Mouse (Mus musculus) neural tube, embryonic 15.5 days (tissue): ENCODE results near the gene Nmnat3. TPM values are rescaled to one million over a fixed set of nuclear protein-coding genes. Genes with fewer than 3 reads are reported as not detected.
"Not testable (repeated sequence)": the region's sequence is repeated elsewhere in the genome, so short reads cannot be mapped to it uniquely, and the experiment has no call there.

Experiments used
- ATAC-seq: fragments of 200-750 bp; cut with Nextera tagmentation; 2 replicates; pipeline ENCODE4 v1.8.0; 2017; ENCODE audit warnings: mild to moderate bottlenecking, moderate TSS enrichment, moderate library complexity; ENCODE audit not compliant: low FRiP score
- H3K27ac ChIP-seq: fragments of 300-500 bp; sonication (generic); replicated peaks from 2 replicates; pipeline ENCODE4 v1.5.1; 2015; ENCODE audit warnings: mild to moderate bottlenecking, inconsistent platforms
- H3K27me3 ChIP-seq: fragments of 300-500 bp; sonication (generic); replicated peaks from 2 replicates; pipeline ENCODE4 v1.6.1; 2015; ENCODE audit warnings: inconsistent platforms
- H3K36me3 ChIP-seq: fragments of 300-500 bp; sonication (generic); 2 replicates; pipeline ENCODE4 v1.6.1; 2015; ENCODE audit warnings: inconsistent platforms
- H3K4me1 ChIP-seq: fragments of 300-500 bp; sonication (generic); 2 replicates; pipeline ENCODE4 v1.6.1; 2015; ENCODE audit warnings: inconsistent platforms
- H3K4me2 ChIP-seq: fragments of 300-500 bp; sonication (generic); 2 replicates; pipeline ENCODE4 v1.6.1; 2015; ENCODE audit warnings: inconsistent platforms, mild to moderate bottlenecking, moderate library complexity
- H3K4me3 ChIP-seq: fragments of 300-500 bp; sonication (generic); replicated peaks from 2 replicates; pipeline ENCODE4 v1.5.1; 2015; ENCODE audit warnings: mild to moderate bottlenecking, inconsistent platforms
- H3K9ac ChIP-seq: fragments of 300-500 bp; sonication (generic); replicated peaks from 2 replicates; pipeline ENCODE4 v1.6.1; 2015; ENCODE audit warnings: mild to moderate bottlenecking, inconsistent platforms
- H3K9me3 ChIP-seq: fragments of 300-500 bp; sonication (generic); replicated peaks from 2 replicates; pipeline ENCODE4 v1.6.1; 2016; ENCODE audit warnings: inconsistent platforms
- WGBS: fragments of 180-500 bp; shearing (Covaris S2); methylation state at CpG from one replicate; pipeline ENCODE4 v1.1.7; 2015; ENCODE audit warnings: mixed read lengths; 5-methylcytosine and 5-hydroxymethylcytosine counted together
- polyA plus RNA-seq: library from polyadenylated mRNA; unstranded; fragments of >200 nt; fragmentation: Nextera tagmentation; extraction: Ambion mirVana; gene quantifications from 2 replicates; pipeline ENCODE4 v1.2.1, GENCODE M21; 2015

The Nmnat3 gene
- 2.2 and 4.6 TPM in 2 replicates for polyA plus RNA-seq

DNA sequence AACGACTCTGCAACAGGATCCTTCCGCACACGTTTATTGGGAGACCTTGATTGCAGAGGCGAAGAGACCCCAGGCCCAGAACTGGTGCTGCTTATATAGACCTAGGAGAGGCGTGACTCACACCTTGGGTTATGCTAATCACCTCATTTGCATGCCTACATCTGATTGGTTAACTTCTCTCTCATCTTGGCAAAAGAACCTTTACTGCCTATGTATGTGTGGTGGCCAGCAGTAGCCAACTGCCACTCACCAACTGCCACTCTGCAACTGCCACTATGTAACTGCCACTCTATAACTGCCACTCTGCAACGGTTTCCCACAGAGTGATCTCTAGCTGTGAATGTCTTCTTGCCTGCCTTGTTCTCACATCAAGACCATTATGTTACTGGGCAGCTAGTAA, at the start of gene Nmnat3:
Gene Nmnat3 (plus strand): TSS at position 301 of the 400 bp plus-strand sequence.
- H3K36me3 ChIP-seq, H3K27ac ChIP-seq, H3K9me3 ChIP-seq, H3K9ac ChIP-seq, ATAC-seq, H3K27me3 ChIP-seq, H3K4me1 ChIP-seq, H3K4me2 ChIP-seq, H3K4me3 ChIP-seq: not testable (repeated sequence)
- 76% methylated on average over 6 of the region's 6 CpGs for WGBS

DNA sequence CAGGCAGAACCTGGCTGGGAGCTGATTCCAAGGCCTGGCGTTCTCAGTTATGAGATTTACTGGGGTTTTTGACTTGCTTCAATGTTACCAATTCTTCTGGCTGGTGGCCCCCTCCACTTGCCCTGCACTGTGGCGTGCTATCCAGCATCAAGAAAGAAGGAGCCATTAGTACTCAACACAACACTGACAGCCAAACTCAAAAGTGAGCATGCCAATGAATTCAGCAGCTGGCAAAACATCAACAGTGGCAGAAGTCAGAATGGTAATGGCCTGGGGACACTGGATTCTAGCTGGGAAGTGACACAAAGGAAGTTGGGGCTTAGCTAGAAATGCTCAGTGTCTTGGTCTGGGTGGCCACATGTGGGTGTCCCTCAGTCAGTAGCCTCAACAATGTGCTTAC, 43.8 kb upstream of the Nmnat3 start:
- Histone ChIP-seq H3K9me3 (no peaks in the 10 kb centered on the region), H3K36me3 (no peaks in the 10 kb centered on the region), H3K4me3 (no peak overlapping the region), H3K27ac (no peak overlapping the region), H3K27me3 (no peaks in the 10 kb centered on the region), H3K9ac (no peak overlapping the region), H3K4me2 (no peak overlapping the region), H3K4me1 (0 out of 2 replicates have a peak, but pooled peaks cover 4% of the 10 kb centered on the region)
- no peak for ATAC-seq
- 86% methylated on average over 2 of the region's 2 CpGs for WGBS

DNA sequence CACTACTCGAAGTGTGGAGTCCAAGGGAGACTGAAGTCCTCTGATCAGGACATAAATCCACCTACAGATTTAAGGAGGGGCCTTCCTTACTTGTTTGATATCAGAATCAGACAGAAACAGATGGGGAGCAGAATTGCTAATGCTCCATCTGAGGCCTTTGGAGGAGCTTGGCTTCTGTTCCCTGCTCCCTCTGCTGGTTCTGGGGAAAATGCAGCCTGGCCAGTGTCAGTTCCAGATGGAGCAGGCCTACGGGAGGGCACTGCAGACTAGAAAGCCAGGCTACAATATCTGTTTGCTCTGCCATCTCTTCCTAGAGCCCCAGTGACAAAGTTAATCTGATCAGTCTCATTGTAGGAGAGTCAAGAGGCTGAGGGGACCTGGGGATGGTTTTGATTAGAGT, 43.0 kb upstream of the Nmnat3 start:
- Histone ChIP-seq H3K27ac (no peak overlapping the region), H3K27me3 (no peaks in the 10 kb centered on the region), H3K4me2 (no peak overlapping the region), H3K9ac (no peak overlapping the region), H3K4me1 (0 out of 2 replicates have a peak, but pooled peaks cover 4% of the 10 kb centered on the region), H3K36me3 (no peaks in the 10 kb centered on the region), H3K9me3 (no peaks in the 10 kb centered on the region), H3K4me3 (no peak overlapping the region)
- ATAC-seq, result peak; percentile 66; the same call in 1 of the 2 replicates
- WGBS, result 40% methylated on average over 2 of the region's 2 CpGs

DNA sequence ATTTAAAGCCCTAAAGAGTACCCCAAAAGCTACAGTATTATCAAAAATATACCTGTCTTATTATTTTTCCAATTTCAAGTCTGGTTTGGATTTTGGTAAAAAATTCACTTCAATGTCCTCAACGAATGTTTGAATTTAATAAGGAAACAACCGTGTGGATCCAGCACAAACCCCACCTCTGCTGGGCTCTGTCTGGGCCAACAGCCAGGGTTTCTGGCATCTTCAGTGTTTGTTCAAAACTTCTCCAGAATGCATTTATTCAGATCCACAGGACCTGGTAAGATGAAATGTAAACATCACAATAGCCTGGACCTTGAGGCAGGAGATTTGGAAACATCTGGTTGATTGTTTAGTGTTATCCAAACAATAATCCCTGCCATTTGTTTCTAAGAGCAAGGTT, 42.0 kb upstream of the Nmnat3 start:
- Histone ChIP-seq H3K9ac (no peak overlapping the region), H3K4me3 (no peak overlapping the region), H3K36me3 (no peaks in the 10 kb centered on the region), H3K4me2 (no peak overlapping the region), H3K9me3 (no peaks in the 10 kb centered on the region), H3K27ac (no peak overlapping the region), H3K4me1 (0 out of 2 replicates have a peak, but pooled peaks cover 4% of the 10 kb centered on the region), H3K27me3 (no peaks in the 10 kb centered on the region)
- 89% methylated on average over 2 of the region's 2 CpGs for WGBS
- no peak for ATAC-seq

DNA sequence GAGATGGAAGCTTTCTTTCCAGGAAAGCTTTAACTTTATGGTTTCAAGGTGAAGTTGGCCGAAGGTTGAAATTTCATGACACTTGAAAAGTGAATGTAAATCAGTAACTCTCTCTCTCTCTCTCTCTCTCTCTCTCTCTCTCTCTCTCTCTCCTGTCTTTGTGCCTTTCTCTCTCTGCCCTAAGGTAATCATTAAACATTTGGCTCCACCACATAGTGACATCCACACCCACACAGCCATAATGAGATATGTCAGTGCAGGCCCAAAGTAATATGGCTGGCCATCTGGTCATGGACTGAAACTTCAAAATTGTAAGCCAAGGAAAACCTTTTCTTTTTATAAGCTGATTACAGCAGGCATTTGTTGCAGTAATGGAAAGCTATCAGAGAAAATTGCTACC, 40.9 kb upstream of the Nmnat3 start:
- no peaks in the 10 kb centered on the region for H3K27me3 ChIP-seq
- ATAC-seq, result no peak
- no peak overlapping the region for H3K9ac ChIP-seq
- no peaks in the 10 kb centered on the region for H3K9me3 ChIP-seq
- H3K36me3 ChIP-seq, result no peaks in the 10 kb centered on the region
- 0 out of 2 replicates have a peak, but pooled peaks cover 4% of the 10 kb centered on the region for H3K4me1 ChIP-seq
- H3K27ac ChIP-seq, result no peak overlapping the region
- H3K4me3 ChIP-seq, result no peak overlapping the region
- WGBS, result 86% methylated on average over 1 of the region's 1 CpGs
- H3K4me2 ChIP-seq, result no peak overlapping the region

DNA sequence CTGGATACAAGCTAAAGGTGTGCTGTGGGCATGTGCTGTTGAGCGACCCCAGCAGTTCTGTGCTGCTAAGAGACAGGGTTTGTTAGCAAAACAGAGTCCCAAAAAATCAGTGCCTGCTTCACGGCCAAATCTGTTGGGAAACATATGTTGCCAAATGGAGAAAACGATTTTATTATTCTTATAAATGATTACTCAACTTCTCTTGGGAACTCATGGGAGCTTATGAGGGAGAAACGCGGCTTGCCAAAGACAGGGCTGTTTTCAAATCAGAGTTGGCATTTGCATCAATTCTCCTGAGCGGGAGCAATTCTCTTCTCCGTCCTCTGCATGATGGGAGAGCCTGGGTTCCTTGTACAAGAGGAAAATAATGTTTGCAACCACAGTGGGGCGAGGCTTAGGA, 27.0 kb upstream of the Nmnat3 start:
- Histone ChIP-seq H3K4me2 (no peak overlapping the region), H3K9me3 (no peaks in the 10 kb centered on the region), H3K9ac (no peak overlapping the region), H3K27ac (no peak overlapping the region), H3K36me3 (no peaks in the 10 kb centered on the region), H3K4me3 (no peak overlapping the region), H3K27me3 (no peaks in the 10 kb centered on the region), H3K4me1 (no peaks in the 10 kb centered on the region)
- whole genome bisulfite sequencing, result 69% methylated on average over 8 of the region's 8 CpGs
- ATAC-seq, result no peak

DNA sequence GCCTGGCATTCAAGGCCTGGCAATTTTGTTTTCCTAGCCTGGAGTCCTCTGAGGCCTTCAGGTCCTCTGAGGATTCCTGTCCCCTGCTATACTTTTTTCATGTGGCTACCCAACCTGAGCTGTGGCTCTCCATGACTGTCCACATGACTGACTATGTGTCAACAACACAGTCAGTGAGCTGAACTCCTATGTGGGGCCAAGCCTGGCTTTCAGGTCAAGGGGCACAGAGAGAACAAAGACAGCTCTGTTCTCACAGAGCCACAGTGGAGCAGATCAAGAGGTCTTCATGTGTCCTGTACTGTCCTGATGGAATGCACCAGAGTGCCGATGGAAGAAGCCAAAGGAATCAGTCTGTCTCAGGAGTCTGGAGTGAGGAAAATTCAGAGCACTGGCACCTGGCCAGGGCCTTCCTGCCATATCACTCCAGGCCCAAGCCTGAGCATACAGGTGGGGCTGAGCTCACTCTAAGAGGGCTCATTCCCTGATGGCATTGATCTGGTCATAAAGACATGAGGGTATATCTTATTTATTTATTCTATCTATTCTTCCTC, 25.7 kb upstream of the Nmnat3 start:
- WGBS, result 55% methylated on average over 1 of the region's 1 CpGs
- no peak overlapping the region for H3K4me3 ChIP-seq
- H3K4me2 ChIP-seq, result no peak overlapping the region
- H3K9ac ChIP-seq, result no peak overlapping the region
- no peaks in the 10 kb centered on the region for H3K27me3 ChIP-seq
- H3K36me3 ChIP-seq, result no peaks in the 10 kb centered on the region
- no peaks in the 10 kb centered on the region for H3K9me3 ChIP-seq
- H3K4me1 ChIP-seq, result no peaks in the 10 kb centered on the region
- no peak overlapping the region for H3K27ac ChIP-seq
- ATAC-seq, result no peak

DNA sequence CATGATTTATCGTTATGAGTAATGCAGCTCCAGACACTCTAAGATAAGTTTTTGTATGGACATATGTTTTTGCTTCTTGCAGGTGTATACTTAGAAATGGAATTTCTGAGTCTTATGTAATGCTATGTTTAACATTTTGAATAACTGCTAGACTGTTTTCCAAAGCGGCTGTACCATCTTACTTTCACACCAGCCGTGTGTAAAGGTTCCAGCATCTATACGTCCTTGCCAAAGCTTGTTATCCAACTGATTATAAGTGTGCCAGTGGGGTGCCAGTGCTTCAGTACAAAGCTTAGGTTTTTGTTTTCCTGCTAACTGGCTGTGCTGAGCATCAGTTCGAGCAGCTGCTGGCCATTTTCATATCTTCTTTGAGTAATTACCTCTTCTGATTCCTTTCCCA, 22.3 kb upstream of the Nmnat3 start:
- no peak overlapping the region for H3K4me3 ChIP-seq
- H3K36me3 ChIP-seq, result no peaks in the 10 kb centered on the region
- H3K4me1 ChIP-seq, result no peaks in the 10 kb centered on the region
- H3K9me3 ChIP-seq, result no peaks in the 10 kb centered on the region
- H3K27me3 ChIP-seq, result no peaks in the 10 kb centered on the region
- no peak for ATAC-seq
- no peak overlapping the region for H3K4me2 ChIP-seq
- H3K27ac ChIP-seq, result no peak overlapping the region
- 68% methylated on average over 5 of the region's 5 CpGs for WGBS
- H3K9ac ChIP-seq, result no peak overlapping the region

DNA sequence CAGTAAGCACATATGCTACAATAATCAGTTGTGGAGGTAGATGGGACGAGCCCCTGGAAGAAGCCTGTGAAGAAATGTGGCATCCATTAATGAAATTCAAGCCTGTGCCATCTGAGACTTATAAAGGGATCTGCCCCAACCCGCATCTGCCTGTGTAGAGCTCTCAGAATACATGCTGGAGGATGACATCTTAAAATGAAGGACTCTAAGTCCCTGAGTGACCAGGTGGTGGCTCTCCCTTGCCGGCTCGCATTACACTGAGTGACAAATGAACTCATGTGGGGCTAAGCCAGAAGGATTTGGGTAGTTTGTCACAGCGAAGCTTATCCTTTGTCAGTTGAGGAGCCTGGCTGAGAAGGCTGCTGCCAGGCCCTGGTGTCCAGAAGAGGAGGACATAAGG, 14.5 kb upstream of the Nmnat3 start:
- Histone ChIP-seq H3K36me3 (no peaks in the 10 kb centered on the region), H3K9ac (no peak overlapping the region), H3K9me3 (no peaks in the 10 kb centered on the region), H3K4me1 (no peaks in the 10 kb centered on the region), H3K4me2 (no peak overlapping the region), H3K27ac (no peak overlapping the region), H3K4me3 (no peak overlapping the region), H3K27me3 (no peaks in the 10 kb centered on the region)
- ATAC-seq, result no peak
- 74% methylated on average over 5 of the region's 5 CpGs for WGBS

DNA sequence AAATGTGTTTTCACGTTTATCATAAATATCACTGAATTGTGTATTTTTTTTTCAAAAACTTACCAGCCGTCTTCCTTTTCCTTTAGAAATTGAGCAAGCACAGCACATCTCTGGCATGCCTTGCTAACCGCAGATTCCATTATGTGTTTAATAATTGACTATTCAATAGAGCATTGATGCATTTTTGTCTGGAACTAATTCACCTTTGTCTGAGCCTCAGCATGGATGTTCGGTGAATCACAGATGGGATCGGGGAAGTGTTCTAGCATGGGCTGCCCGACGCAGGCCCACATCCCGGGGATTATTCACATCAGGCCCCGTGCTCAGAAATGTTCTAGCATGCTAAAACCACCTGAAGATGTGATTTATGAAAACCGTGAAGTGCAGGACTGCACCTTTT, 12.2 kb upstream of the Nmnat3 start:
- H3K27me3 ChIP-seq, result no peaks in the 10 kb centered on the region
- no peaks in the 10 kb centered on the region for H3K4me1 ChIP-seq
- H3K36me3 ChIP-seq, result no peaks in the 10 kb centered on the region
- no peak overlapping the region for H3K9ac ChIP-seq
- H3K4me2 ChIP-seq, result no peak overlapping the region
- ATAC-seq, result no peak
- no peak overlapping the region for H3K27ac ChIP-seq
- 31% methylated on average over 10 of the region's 10 CpGs for WGBS
- no peak overlapping the region for H3K4me3 ChIP-seq
- H3K9me3 ChIP-seq, result no peaks in the 10 kb centered on the region

DNA sequence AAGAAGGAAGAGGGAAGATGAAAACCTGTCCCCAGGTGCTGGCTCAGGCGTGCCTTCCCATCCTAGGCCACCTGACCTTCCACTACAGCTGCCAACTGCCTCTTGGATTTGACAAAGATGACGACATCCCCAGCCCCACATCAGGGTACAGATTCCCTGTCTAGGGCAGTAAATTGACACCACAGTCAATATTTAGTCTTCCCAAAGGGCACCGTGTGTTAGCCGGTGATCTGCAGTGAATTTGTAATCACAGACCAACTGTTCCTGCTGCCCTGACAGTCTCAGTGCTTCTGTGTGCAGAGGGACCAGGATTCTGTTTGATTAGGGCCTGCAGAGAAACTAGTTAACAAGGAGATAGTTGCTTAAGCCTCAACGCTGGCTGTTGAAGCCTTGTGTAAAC, 7.1 kb upstream of the Nmnat3 start:
- H3K27me3 ChIP-seq, result no peaks in the 10 kb centered on the region
- H3K4me2 ChIP-seq, result no peak overlapping the region
- ATAC-seq, result no peak
- H3K36me3 ChIP-seq, result no peaks in the 10 kb centered on the region
- H3K9me3 ChIP-seq, result no peaks in the 10 kb centered on the region
- no peak overlapping the region for H3K9ac ChIP-seq
- no peak overlapping the region for H3K27ac ChIP-seq
- H3K4me1 ChIP-seq, result peaks cover 4% of the 10 kb centered on the region; the same call in 1 of the 2 replicates
- no peak overlapping the region for H3K4me3 ChIP-seq
- 71% methylated on average over 5 of the region's 5 CpGs for WGBS

DNA sequence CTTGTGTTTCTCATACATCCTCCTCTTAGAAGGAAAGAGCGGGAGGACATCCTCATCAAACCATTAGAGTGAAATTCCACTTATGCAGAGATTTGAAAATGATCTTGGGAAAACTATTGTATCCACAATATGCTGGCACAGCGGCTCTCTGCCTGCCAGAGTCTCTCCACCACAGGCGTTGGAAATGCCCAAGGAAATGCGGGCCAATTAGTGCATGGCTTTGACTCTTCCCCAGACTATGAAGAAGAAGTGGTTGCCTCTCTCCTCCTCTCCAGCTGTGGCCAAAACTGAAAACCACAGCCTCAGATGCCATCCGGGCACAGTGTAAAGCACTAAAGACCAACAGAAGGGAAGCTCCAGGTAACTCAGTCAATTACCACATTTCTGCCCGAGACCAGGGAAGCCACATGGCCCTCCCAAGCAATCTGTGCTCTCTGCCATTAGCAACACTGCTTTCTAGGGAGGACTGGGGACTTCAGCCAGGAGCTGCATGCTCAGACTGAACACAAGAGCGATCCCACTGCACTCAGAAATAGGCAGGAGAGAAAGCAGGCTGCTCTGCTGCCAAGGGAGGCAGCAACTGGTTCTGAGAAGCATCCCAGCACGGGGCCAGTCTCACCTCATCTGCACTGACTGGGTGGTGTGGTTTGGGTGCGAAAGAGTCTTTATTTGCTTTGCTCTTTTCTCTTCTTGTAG, 1.5 kb upstream of the Nmnat3 start:
- H3K27me3 ChIP-seq, result no peaks in the 10 kb centered on the region
- H3K9me3 ChIP-seq, result no peaks in the 10 kb centered on the region

More for the DNA sequence above, 1.5 kb upstream of the Nmnat3 start:
- H3K36me3 ChIP-seq, result no peaks in the 10 kb centered on the region
- no peak overlapping the region for H3K27ac ChIP-seq
- H3K4me2 ChIP-seq, result no peak overlapping the region
- H3K4me1 ChIP-seq, result peaks cover 4% of the 10 kb centered on the region; the same call in 1 of the 2 replicates
- 81% methylated on average over 9 of the region's 9 CpGs for WGBS
- H3K9ac ChIP-seq, result no peak overlapping the region
- H3K4me3 ChIP-seq, result no peak overlapping the region
- no peak; the same call in 1 of the 2 replicates for ATAC-seq
